Mouse (Mus musculus): ENCODE measurements around the gene Kcnj14.

DNA sequence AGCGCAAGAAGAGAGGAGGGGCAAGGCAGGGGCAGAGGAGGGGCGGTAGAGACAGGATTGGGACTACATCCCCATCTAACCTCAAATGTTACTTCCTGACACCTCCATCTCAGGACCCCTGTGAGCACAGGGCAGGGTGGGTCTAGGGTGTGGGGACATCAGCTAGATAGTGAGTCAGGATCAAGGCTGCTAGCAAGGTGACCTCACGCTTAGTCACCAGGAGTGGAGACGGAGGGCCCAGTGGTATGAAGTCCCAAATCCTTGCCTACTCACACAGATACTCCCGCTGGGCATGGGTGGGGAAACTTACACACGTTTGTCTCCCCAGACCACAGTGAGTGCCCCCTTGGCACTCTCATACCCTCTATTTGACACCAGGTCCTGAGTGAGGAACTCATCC lies 22.0 kb downstream of the Kcnj14 start:
- TF ChIP-seq MAFK (IDR thresholded peaks at IDR 0.05; ENCODE audit: borderline replicate concordance, low read depth, low read length), result no peak
- no peak for TF ChIP-seq HCFC1 (IDR thresholded peaks at IDR 0.05; ENCODE audit: low read depth, low read length)
- no peak for TF ChIP-seq POLR2AphosphoS5 (IDR thresholded peaks at IDR 0.05; ENCODE audit: borderline replicate concordance, low read depth, low read length)
- TF ChIP-seq POLR2AphosphoS2 (IDR thresholded peaks at IDR 0.05; ENCODE audit: low read length), result no peak
- TF ChIP-seq CTCF (IDR thresholded peaks at IDR 0.05 in 2 of 3, conservative IDR thresholded peaks at IDR 0.05 in 1 of 3; ENCODE audit: control insufficient read depth in 1 of 3, insufficient read depth in 1 of 3, low read depth in 2 of 3, low read length in 3 of 3, poor library complexity in 1 of 3, severe bottlenecking in 1 of 3), result no peak
- no peak for TF ChIP-seq UBTF (IDR thresholded peaks at IDR 0.05; ENCODE audit: borderline replicate concordance, insufficient read depth, low read depth, low read length)
- no peak for TF ChIP-seq TCF12 (IDR thresholded peaks at IDR 0.05; ENCODE audit: low read depth, low read length)
- no peak for TF ChIP-seq KAT2A (conservative IDR thresholded peaks at IDR 0.05; ENCODE audit: low read depth, low read length)
- TF ChIP-seq MAX (IDR thresholded peaks at IDR 0.05; ENCODE audit: low read length), result no peak
- TF ChIP-seq CHD1 (IDR thresholded peaks at IDR 0.05; ENCODE audit: low read depth, low read length), result no peak
